In the genomic region with DNA sequence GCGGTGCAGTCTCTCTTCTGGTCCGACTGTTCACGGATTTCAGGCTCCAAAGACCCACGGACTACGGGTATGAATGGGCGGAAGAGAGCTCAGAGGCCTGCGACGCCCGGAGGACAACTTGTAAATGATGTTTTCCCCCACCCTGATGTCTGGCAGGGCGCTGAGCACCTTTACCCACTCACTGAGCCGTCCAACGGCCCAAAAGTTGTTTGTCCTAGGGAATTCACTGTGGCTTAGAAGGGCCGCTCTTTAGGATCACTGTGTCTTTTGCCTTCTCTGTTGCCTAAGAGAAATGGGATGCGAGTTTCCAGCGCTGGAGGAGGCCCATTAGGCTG, we compare ENCODE assay signal across 8 mouse cellular contexts.
DNase-seq lines count a peak whose midpoint lies in the region; ATAC-seq lines count a peak whose summit lies in the region.

No protein-coding gene starts in this region.

- no peak for ATAC-seq in heart, embryonic 11.5 days (replicated peaks; ENCODE audit: insufficient number of reproducible peaks, low FRiP score, low TSS enrichment)
- no peak for ATAC-seq in embryonic facial prominence, embryonic 12.5 days (ENCODE audit: insufficient number of reproducible peaks, insufficient read depth, low FRiP score, low TSS enrichment)
- ATAC-seq in hindbrain, embryonic 15.5 days (ENCODE audit: low FRiP score, low read depth) = 0 out of 2 replicates have a peak, but pooled peaks have one; percentile 1
- 0 out of 2 replicates have a peak, but pooled peaks have one; percentile 5 for ATAC-seq in midbrain, embryonic 13.5 days

- H3K9ac ChIP-seq in heart, embryonic 11.5 days (ENCODE audit: low read depth, low read length) = no peak overlapping the region; the same call in 1 of the 2 replicates
- 0 out of 2 replicates have a peak overlapping the region, but pooled peaks have one; percentile 29 for H3K9ac ChIP-seq in embryonic facial prominence, embryonic 12.5 days
- H3K9ac ChIP-seq in hindbrain, embryonic 15.5 days = no peak overlapping the region
- peak overlapping the region; percentile 47; the same call in 1 of the 2 replicates for H3K9ac ChIP-seq in midbrain, embryonic 13.5 days (replicated peaks)

- no peaks in the 10 kb centered on the region for H3K27me3 ChIP-seq in heart, embryonic 11.5 days (ENCODE audit: control insufficient read depth, insufficient read depth, low read length)
- no peaks in the 10 kb centered on the region for H3K27me3 ChIP-seq in embryonic facial prominence, embryonic 12.5 days
- H3K27me3 ChIP-seq in hindbrain, embryonic 15.5 days = no peaks in the 10 kb centered on the region
- H3K27me3 ChIP-seq in midbrain, embryonic 13.5 days = no peaks in the 10 kb centered on the region

- no peak for DNase-seq in heart, postnatal 4 days
- no peak for DNase-seq in spleen, adult 12 weeks (ENCODE audit: low spot score)
- DNase-seq in layer of hippocampus, postnatal 10 days (ENCODE audit: low spot score in 2 of 2) = no peak
- no peak for DNase-seq in left cerebral cortex, postnatal 10 days (ENCODE audit: extremely low spot score in 1 of 2, low spot score in 2 of 2)

- H3K4me3 ChIP-seq in heart, embryonic 11.5 days (ENCODE audit: low read depth, low read length) = peak overlapping the region; percentile 22
- H3K4me3 ChIP-seq in embryonic facial prominence, embryonic 12.5 days = peak overlapping the region; percentile 26
- H3K4me3 ChIP-seq in hindbrain, embryonic 15.5 days = peak overlapping the region; percentile 12; the same call in 1 of the 2 replicates
- H3K4me3 ChIP-seq in midbrain, embryonic 13.5 days (replicated peaks) = peak overlapping the region; percentile 31

- no peaks in the 10 kb centered on the region for H3K4me1 ChIP-seq in heart, embryonic 11.5 days (ENCODE audit: control insufficient read depth, insufficient read depth, low read length)
- H3K4me1 ChIP-seq in embryonic facial prominence, embryonic 12.5 days = peaks cover 16% of the 10 kb centered on the region
- H3K4me1 ChIP-seq in hindbrain, embryonic 15.5 days (replicated peaks) = peaks cover 19% of the 10 kb centered on the region
- H3K4me1 ChIP-seq in midbrain, embryonic 13.5 days (replicated peaks) = peaks cover 22% of the 10 kb centered on the region

- H3K4me2 ChIP-seq in heart, embryonic 11.5 days = peak overlapping the region; percentile 62
- H3K4me2 ChIP-seq in embryonic facial prominence, embryonic 12.5 days (replicated peaks) = peak overlapping the region; percentile 56
- H3K4me2 ChIP-seq in hindbrain, embryonic 15.5 days = peak overlapping the region; percentile 44
- H3K4me2 ChIP-seq in midbrain, embryonic 13.5 days (replicated peaks) = peak overlapping the region; percentile 57

- no peaks in the 10 kb centered on the region for H3K36me3 ChIP-seq in heart, embryonic 11.5 days (ENCODE audit: control insufficient read depth, insufficient read depth, low read length)
- no peaks in the 10 kb centered on the region for H3K36me3 ChIP-seq in embryonic facial prominence, embryonic 12.5 days
- H3K36me3 ChIP-seq in hindbrain, embryonic 15.5 days = no peaks in the 10 kb centered on the region
- no peaks in the 10 kb centered on the region for H3K36me3 ChIP-seq in midbrain, embryonic 13.5 days

- 10% methylated on average over 15 of the region's 15 CpGs for WGBS in heart, embryonic 11.5 days (ENCODE audit: insufficient replicate concordance)
- 18% methylated on average over 15 of the region's 15 CpGs for WGBS in embryonic facial prominence, embryonic 12.5 days
- WGBS in hindbrain, embryonic 15.5 days = 21% methylated on average over 15 of the region's 15 CpGs
- 13% methylated on average over 15 of the region's 15 CpGs for WGBS in midbrain, embryonic 13.5 days

- H3K9me3 ChIP-seq in heart, embryonic 11.5 days (replicated peaks; ENCODE audit: control insufficient read depth, low read length) = no peaks in the 10 kb centered on the region; the same call in 1 of the 2 replicates
- 0 out of 2 replicates have a peak, but pooled peaks cover 6% of the 10 kb centered on the region for H3K9me3 ChIP-seq in embryonic facial prominence, embryonic 12.5 days
- H3K9me3 ChIP-seq in hindbrain, embryonic 15.5 days = no peaks in the 10 kb centered on the region
- H3K9me3 ChIP-seq in midbrain, embryonic 13.5 days = no peaks in the 10 kb centered on the region

- intact Hi-C loops in left cerebral cortex, postnatal 10 days (cut with DNase I) = loop anchor here (10.0 kb wide), 1 partner anchor 261 kb away; no protein-coding TSS in a partner anchor

- H3K27ac ChIP-seq in heart, embryonic 11.5 days (ENCODE audit: low read depth, low read length) = no peak overlapping the region
- H3K27ac ChIP-seq in embryonic facial prominence, embryonic 12.5 days = peak overlapping the region; percentile 48
- H3K27ac ChIP-seq in hindbrain, embryonic 15.5 days (replicated peaks) = peak overlapping the region; percentile 56
- peak overlapping the region; percentile 80 for H3K27ac ChIP-seq in midbrain, embryonic 13.5 days

Comparison
In these comparisons a context has a peak if more than half of its experiments do, and no peak if none do; other contexts are left out.
1. ATAC-seq: peak in hindbrain, embryonic 15.5 days (single experiment) and midbrain, embryonic 13.5 days (single experiment); none in heart, embryonic 11.5 days (single experiment) and embryonic facial prominence, embryonic 12.5 days (single experiment).
2. H3K9ac ChIP-seq: peak in embryonic facial prominence, embryonic 12.5 days (single experiment) and midbrain, embryonic 13.5 days (single experiment); none in heart, embryonic 11.5 days (single experiment) and hindbrain, embryonic 15.5 days (single experiment).
3. Peak in every context shown above with its lines, with median percentiles within 50 percentile points of each other: H3K4me2 ChIP-seq and H3K4me3 ChIP-seq.